1 mouse cellular context compared by ENCODE assay signal in genomic region chr5:76974554-76975285, GRCm38 (mm10).
TF ChIP-seq lines count a peak whose summit lies in the region.

Gene Srp72 (plus strand): TSS chr5:76974683.

TF ChIP-seq in MEL, 35 proteins besides CTCF, POLR2A, EP300 and RAD21 (continued from another document):
- no peak for TF ChIP-seq TAL1 (IDR thresholded peaks at IDR 0.05; ENCODE audit: low read length)
